Mouse (Mus musculus) kidney, postnatal 14 days (tissue): ENCODE results near the gene Prpsap2.
A peak's percentile ranks its signal among the peaks of the same experiment; 100 is the strongest.
"Not testable (repeated sequence)": the region's sequence is repeated elsewhere in the genome, so short reads cannot be mapped to it uniquely, and the experiment has no call there.

Source experiments
- DNase-seq: peaks from one replicate; pipeline ENCODE4 v3.0.0; 2022; ENCODE audit warnings: mixed read lengths

Prpsap2 gene

DNA sequence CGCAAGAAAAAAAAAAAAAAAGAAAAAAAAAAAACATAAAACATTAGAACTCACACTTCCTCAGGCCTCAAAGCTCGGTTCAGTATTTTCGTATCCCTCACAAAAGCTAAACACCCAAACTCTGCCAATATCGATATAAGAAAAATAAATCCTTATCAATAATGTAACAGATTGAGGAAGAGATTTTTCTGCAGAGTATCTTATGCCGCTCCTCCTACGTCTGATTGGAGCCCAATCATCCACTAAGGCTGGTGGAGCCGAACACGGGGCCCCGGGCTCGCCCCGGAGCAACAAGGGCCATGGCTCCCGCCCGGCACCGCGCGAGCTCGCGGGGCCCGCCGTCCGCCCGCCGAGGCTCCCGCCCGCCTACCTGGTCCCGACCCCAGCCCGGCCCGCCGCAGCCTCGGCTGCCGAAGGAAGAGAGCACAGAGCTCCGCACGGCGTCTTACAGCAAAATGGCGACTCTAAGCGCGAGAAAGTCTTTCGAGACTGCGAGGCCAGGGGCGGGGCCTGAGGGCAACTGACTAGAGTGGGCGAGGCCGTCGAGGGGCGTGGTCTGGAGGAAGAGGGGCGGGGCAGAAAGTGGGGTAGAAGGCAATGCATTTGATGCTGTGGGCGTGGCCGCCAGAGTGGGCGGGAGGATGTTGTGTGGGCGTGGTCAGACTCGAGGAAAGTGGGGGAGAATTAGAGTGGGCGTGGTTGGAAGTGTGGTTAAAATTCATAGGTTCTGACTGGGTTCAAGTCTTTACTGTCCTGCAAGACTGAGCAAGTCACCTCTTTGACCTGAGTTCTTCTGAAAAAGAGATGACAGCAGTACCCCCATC, at the start of gene Prpsap2:
Prpsap2 (minus strand) TSS at position 505 of the 824 bp plus-strand sequence.
- peak; percentile 99 for DNase-seq

GRCm38 (mm10) chr11:61809793-61810192, 47.9 kb upstream of the Prpsap2 start:
- no peak for DNase-seq

GRCm38 (mm10) chr11:61808551-61809117, 46.7 kb upstream of the Prpsap2 start:
- no peak for DNase-seq

DNA sequence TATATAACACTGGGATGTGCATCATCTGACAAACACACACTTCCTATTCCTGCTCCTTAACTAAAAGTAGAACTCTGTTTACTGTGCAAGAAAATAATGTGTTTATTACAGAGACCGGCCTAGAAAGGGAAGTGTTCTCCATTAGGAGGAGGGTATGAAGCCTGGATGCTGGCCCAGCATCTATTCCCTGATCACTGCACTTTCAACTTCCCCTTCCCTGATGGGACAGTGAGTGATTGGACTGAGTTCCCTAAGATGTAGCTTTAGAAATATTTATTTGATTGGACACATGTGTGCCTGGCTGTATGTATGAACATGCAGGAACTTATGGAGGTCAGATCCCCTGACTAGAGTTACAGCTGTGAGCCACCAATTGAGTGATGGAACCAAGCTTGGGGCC, 31.6 kb upstream of the Prpsap2 start:
- DNase-seq, result no peak

- DNase-seq, result no peak
These were observed 26.7 kb upstream of the Prpsap2 start for GRCm38 (mm10) chr11:61788550-61788949.

GRCm38 (mm10) chr11:61782526-61782925, 20.6 kb upstream of the Prpsap2 start:
- not testable (repeated sequence) for DNase-seq

DNA sequence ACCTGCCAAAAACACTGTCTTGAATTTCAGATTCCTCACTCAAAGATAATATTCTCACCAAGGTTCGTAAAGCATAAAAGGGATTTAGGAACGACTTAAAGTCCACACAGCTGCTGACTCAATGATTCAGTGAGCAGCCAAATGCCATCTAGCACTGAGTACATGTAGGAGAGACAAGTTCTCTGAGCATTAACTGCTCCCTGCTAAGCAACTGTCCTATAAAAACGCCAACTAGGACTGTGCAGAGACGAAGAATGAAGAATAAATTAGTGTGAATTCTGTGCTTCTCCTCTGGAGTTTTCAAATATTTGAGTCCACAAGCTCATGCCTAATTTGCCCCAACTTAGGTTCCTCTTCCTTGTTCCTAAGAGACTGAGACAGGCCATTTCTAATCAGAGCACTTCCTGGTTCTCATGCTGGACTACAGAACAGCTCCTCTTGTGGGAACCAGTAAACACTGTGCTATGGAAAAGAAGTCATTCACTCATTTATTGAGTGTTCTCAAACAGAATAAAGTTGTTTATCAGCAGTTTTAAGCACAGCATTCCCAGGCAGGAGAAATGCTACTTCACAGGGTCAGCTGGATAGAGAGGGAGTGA, 12.8 kb upstream of the Prpsap2 start:
- no peak for DNase-seq

DNA sequence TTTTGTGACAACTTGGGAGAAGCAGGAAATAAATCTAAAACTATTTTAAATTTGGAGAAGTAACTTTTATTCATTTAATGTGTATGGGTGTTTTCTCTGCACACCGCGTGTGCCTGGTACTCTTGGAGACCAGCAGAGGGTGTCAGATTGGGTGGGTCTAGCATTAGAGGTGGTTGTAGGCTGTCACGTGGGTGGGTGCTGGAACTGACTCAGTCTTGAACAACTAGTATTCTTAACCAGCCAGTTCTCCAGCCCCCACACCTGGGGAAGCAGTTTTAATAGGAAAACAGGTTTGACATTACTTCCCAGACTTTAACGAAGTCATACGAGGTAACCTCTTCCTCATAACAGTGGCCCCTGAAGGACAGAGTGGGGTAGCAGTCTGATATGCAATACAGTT, 1.4 kb downstream of the Prpsap2 start:
- no peak for DNase-seq

DNA sequence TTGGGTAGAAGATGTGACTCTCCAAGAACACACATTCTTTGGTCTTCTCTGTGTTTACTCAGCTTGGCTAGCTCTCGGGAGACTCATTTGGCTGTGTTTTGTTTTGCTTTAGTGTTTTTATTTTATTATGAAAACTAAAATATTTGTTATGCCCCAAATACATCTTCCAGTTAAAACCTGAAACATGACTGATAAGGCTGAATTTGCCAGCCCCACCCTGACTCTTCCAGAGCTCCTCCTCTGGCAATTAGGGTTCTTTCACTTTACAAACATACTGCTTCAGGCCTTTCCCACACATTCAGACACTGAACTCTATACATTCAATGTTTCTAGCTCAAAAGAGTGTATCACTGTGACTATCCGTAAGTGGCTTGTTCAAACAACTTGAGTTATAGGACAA, 4.7 kb downstream of the Prpsap2 start:
- DNase-seq, result no peak

DNA sequence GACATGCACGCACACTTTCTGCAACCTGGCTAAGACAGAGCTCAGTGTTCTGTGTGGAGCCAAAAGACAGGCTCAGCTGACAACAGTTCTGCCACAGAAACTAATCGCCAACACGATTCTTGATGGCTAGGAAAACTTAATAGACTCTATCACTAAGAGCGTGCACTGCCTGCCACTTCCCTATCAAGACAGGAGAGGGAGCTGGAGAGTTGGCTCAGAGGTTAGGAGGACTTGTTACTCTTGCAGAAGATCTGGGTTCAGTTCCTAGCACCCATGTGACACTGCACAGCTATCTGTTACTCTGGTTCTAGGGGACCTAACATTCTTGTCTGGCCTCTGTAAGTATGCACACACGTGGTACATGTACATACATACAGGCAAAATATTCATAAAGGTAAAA, 10.3 kb downstream of the Prpsap2 start:
- no peak for DNase-seq

DNA sequence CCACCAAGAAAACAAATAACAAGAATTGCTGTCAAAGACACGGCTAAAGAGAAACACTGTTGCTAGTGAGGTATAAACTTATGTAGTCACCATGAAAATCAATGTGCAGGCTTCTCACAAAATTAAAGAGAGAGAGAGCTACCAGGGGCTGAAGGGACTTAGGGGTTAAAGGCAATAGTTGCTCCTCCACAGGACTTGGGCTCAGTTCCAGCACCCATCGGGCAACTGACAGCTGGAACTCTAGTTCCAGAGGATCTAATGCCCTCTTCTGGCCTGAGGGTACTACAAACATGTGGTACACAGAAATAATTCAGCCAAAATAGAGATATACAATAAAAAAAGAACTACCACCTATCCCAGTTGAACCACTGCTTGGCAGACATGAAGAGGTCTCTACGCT, 14.7 kb downstream of the Prpsap2 start:
- DNase-seq, result no peak

DNA sequence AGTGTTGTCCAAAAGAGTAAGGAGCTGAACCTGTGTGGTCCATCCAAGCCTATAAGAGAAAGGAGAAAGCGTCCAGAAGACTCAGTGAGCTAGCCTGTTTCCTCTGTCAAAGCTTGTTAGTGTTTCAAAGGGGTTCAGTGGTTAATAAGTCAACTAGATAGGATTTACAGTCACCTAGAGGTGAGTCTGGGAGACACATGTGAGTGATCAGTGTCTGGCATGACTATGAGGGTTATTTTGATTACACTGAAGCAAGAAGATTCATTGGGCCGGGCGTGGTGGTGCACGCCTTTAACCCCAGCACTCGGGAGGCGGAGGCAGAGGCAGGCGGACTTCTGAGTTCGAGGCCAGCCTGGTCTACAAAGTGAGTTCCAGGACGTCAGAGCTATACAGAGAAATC, 16.1 kb downstream of the Prpsap2 start:
- DNase-seq, result no peak

GRCm38 (mm10) chr11:61744460-61744859, 17.4 kb downstream of the Prpsap2 start:
- no peak for DNase-seq

GRCm38 (mm10) chr11:61743768-61744167, 18.1 kb downstream of the Prpsap2 start:
- no peak for DNase-seq

DNA sequence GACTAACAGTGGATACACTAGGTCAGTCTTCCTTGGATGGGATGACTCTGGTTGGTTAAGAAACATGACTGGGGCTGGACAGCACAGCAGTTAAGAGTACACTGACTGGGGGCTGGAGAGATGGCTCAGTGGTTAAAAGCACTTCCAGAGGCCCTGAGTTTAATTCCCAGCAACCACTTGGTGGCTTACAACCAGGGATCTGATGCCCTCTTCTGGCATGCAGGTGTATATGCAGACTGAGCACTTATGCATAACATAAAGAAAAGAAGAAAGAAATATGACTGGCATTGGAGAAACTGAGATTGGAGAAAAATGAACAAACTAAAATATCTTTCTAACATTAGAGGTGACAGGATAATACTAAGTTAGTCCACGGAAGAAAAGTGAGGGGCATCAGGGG, 21.4 kb downstream of the Prpsap2 start:
- DNase-seq, result no peak

GRCm38 (mm10) chr11:61737290-61737689, 24.6 kb downstream of the Prpsap2 start:
- no peak for DNase-seq

- DNase-seq, result no peak
These were observed 29.2 kb downstream of the Prpsap2 start for GRCm38 (mm10) chr11:61732672-61733071.

GRCm38 (mm10) chr11:61728037-61728436, 33.9 kb downstream of the Prpsap2 start:
- peak; percentile 62 for DNase-seq

DNA sequence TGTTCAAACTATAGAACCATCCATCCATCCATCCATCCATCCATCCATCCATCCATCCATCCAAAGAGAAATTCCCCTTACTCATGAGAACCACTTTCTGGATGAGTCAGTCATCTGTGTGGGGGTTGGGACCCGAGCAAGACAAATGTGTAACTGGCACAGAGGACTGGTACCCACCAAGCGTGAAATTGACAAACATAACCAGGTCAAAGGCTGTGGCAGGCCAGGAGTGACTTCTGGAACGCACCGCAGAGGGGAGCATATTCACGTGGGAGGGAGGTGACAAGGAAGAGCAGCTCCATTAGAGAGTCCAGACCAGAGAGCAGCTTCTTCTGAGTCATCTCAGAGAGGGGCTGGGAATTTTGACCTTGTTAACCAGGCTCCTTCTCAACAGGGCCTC, 39.8 kb downstream of the Prpsap2 start:
- peak; percentile 71 for DNase-seq

GRCm38 (mm10) chr11:61720636-61721035, 41.3 kb downstream of the Prpsap2 start, which contains the start of gene Slc5a10:
Gene Slc5a10 (minus strand): TSS chr11:61720826.
- DNase-seq, result peak; percentile 61

GRCm38 (mm10) chr11:61719826-61720225, 42.1 kb downstream of the Prpsap2 start:
- DNase-seq, result peak; percentile 41

- DNase-seq, result no peak
These were observed 42.5 kb downstream of the Prpsap2 start for GRCm38 (mm10) chr11:61719387-61719786.

DNA sequence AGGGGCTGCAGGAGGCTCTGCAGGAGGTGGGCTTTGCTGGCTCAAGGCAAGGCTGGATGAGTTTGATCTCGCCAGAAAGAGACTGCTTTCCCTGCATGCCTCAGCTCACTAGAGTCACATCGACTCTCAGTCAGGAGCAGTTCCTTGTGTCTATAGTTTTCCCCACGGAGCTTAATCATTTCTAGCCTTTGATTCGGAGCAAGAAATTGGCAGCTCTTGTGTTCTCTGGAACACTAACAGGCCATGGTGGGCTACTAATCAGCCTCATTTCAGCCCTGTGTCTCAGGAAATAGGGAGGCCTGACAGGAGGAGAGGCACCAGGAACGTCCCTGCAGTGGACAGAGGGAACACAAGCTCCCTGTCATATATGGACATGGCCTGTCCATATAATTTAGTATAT, 43.9 kb downstream of the Prpsap2 start:
- peak; percentile 38 for DNase-seq

GRCm38 (mm10) chr11:61715130-61715529, 46.8 kb downstream of the Prpsap2 start:
- no peak for DNase-seq
